Mouse (Mus musculus) Muller cell, postnatal 12 days (primary cell): ENCODE data around the gene Fam162a.
"Not testable (repeated sequence)": the region's sequence is repeated elsewhere in the genome, so short reads cannot be mapped to it uniquely, and the experiment has no call there.

Source experiments
- DNase-seq: peaks from one replicate; pipeline ENCODE4 v3.0.0-alpha.2; 2015; ENCODE audit errors: inconsistent ontology term

Gene Fam162a

GRCm38 (mm10) chr16:36062534-36062933, 8.9 kb downstream of the Fam162a start:
- DNase-seq = not testable (repeated sequence)

- DNase-seq = no peak
Observed at GRCm38 (mm10) chr16:36057933-36058475, 13.4 kb downstream of the Fam162a start.

- DNase-seq = no peak
Observed at GRCm38 (mm10) chr16:36056416-36056815, 15.0 kb downstream of the Fam162a start.

- no peak for DNase-seq
Observed at GRCm38 (mm10) chr16:36054920-36055319, 16.5 kb downstream of the Fam162a start.

GRCm38 (mm10) chr16:36053524-36054275, 17.7 kb downstream of the Fam162a start:
- no peak for DNase-seq

GRCm38 (mm10) chr16:36051491-36051890, 19.9 kb downstream of the Fam162a start:
- no peak for DNase-seq

- DNase-seq = no peak
Observed at GRCm38 (mm10) chr16:36047538-36047937, 23.9 kb downstream of the Fam162a start.

GRCm38 (mm10) chr16:36043964-36044363, 27.4 kb downstream of the Fam162a start:
- no peak for DNase-seq

- DNase-seq = no peak
Observed at GRCm38 (mm10) chr16:36043073-36043472, 28.3 kb downstream of the Fam162a start.

GRCm38 (mm10) chr16:36041625-36042020, 29.8 kb downstream of the Fam162a start:
- no peak for DNase-seq

- peak; percentile 94 for DNase-seq
Observed at GRCm38 (mm10) chr16:36040640-36041624, 30.5 kb downstream of the Fam162a start, which contains the start of gene Wdr5b. TSS of gene Wdr5b (plus strand) at chr16:36041190.

- not testable (repeated sequence) for DNase-seq
Observed at GRCm38 (mm10) chr16:36028120-36028519, 43.3 kb downstream of the Fam162a start.

- no peak for DNase-seq
Observed at GRCm38 (mm10) chr16:36016335-36016734, 55.1 kb downstream of the Fam162a start.

- no peak for DNase-seq
Observed at GRCm38 (mm10) chr16:36008396-36008795, 63.0 kb downstream of the Fam162a start.

GRCm38 (mm10) chr16:35998852-35999251, 72.5 kb downstream of the Fam162a start:
- DNase-seq = not testable (repeated sequence)
